Mouse (Mus musculus) forebrain, embryonic 11.5 days (tissue): ENCODE data around the gene Dand5. TPM values are rescaled to one million over a fixed set of nuclear protein-coding genes. Genes with fewer than 3 reads are reported as not detected.
"Not testable (repeated sequence)": the region's sequence is repeated elsewhere in the genome, so short reads cannot be mapped to it uniquely, and the experiment has no call there.

Source experiments
- ATAC-seq: fragments of 200-750 bp; cut with Nextera tagmentation; replicated peaks from 2 replicates; pipeline ENCODE4 v1.8.0; 2017; ENCODE audit warnings: moderate TSS enrichment; ENCODE audit not compliant: low FRiP score
- DNase-seq: peaks from one replicate; pipeline ENCODE4 v3.0.0-alpha.2; 2017; ENCODE audit warnings: low spot score
- H3K27ac ChIP-seq: fragments of 300-500 bp; sonication (generic); 2 replicates; pipeline ENCODE4 v1.5.1; 2014; ENCODE audit warnings: low read depth, low read length
- H3K27me3 ChIP-seq: fragments of 300-500 bp; sonication (generic); 2 replicates; pipeline ENCODE4 v1.6.1; 2014; ENCODE audit warnings: mild to moderate bottlenecking, low read length, mixed read lengths; ENCODE audit not compliant: control insufficient read depth, insufficient read depth
- H3K36me3 ChIP-seq: fragments of 300-500 bp; sonication (generic); 2 replicates; pipeline ENCODE4 v1.6.1; 2014; ENCODE audit warnings: mild to moderate bottlenecking, low read length, moderate library complexity, mixed read lengths; ENCODE audit not compliant: control insufficient read depth, insufficient read depth
- H3K4me1 ChIP-seq: fragments of 300-500 bp; sonication (generic); replicated peaks from 2 replicates; pipeline ENCODE4 v1.6.1; 2014; ENCODE audit warnings: low read length, mixed read lengths; ENCODE audit not compliant: control insufficient read depth, insufficient read depth
- H3K4me2 ChIP-seq: fragments of 300-500 bp; sonication (generic); 2 replicates; pipeline ENCODE4 v1.6.1; 2014; ENCODE audit warnings: low read depth, mild to moderate bottlenecking, low read length, moderate library complexity, mixed read lengths; ENCODE audit not compliant: severe bottlenecking
- H3K4me3 ChIP-seq: fragments of 300-500 bp; sonication (generic); 2 replicates; pipeline ENCODE4 v1.5.1; 2014; ENCODE audit warnings: low read depth, low read length
- H3K9ac ChIP-seq: fragments of 300-500 bp; sonication (generic); 2 replicates; pipeline ENCODE4 v1.6.1; 2014; ENCODE audit warnings: low read length
- H3K9me3 ChIP-seq: fragments of 300-500 bp; sonication (generic); 2 replicates; pipeline ENCODE4 v1.6.1; 2016; ENCODE audit warnings: low read length, mixed read lengths; ENCODE audit not compliant: control insufficient read depth
- WGBS: fragments of 180-500 bp; shearing (Covaris S2); extraction: QIAGEN DNeasy Blood & Tissue Kit; methylation state at CpG from one replicate; pipeline ENCODE4 v1.1.7; 2014; 5-methylcytosine and 5-hydroxymethylcytosine counted together
- polyA plus RNA-seq: library from polyadenylated mRNA; unstranded; fragments of >200 nt; fragmentation: Nextera tagmentation; extraction: Ambion mirVana; gene quantifications from 2 replicates; pipeline ENCODE4 v1.2.1, GENCODE M21; 2014

Gene Dand5
- polyA plus RNA-seq, 1 experiment from 2014 or later = 5.5 TPM

- DNase-seq (no peak), ATAC-seq (no peak)
- H3K27ac ChIP-seq = no peak overlapping the region
- no peak overlapping the region for H3K4me3 ChIP-seq
- H3K4me2 ChIP-seq = no peak overlapping the region
- H3K27me3 ChIP-seq = no peaks in the 10 kb centered on the region
- no peaks in the 10 kb centered on the region for H3K9me3 ChIP-seq
- no peak overlapping the region for H3K9ac ChIP-seq
- peaks cover 10% of the 10 kb centered on the region; the same call in 1 of the 2 replicates for H3K4me1 ChIP-seq
- WGBS = 73% methylated on average over 8 of the region's 8 CpGs
- H3K36me3 ChIP-seq = peaks cover 17% of the 10 kb centered on the region; the same call in 1 of the 2 replicates
These were observed 14.7 kb upstream of the Dand5 start for GRCm38 (mm10) chr8:84837149-84837911.

DNA sequence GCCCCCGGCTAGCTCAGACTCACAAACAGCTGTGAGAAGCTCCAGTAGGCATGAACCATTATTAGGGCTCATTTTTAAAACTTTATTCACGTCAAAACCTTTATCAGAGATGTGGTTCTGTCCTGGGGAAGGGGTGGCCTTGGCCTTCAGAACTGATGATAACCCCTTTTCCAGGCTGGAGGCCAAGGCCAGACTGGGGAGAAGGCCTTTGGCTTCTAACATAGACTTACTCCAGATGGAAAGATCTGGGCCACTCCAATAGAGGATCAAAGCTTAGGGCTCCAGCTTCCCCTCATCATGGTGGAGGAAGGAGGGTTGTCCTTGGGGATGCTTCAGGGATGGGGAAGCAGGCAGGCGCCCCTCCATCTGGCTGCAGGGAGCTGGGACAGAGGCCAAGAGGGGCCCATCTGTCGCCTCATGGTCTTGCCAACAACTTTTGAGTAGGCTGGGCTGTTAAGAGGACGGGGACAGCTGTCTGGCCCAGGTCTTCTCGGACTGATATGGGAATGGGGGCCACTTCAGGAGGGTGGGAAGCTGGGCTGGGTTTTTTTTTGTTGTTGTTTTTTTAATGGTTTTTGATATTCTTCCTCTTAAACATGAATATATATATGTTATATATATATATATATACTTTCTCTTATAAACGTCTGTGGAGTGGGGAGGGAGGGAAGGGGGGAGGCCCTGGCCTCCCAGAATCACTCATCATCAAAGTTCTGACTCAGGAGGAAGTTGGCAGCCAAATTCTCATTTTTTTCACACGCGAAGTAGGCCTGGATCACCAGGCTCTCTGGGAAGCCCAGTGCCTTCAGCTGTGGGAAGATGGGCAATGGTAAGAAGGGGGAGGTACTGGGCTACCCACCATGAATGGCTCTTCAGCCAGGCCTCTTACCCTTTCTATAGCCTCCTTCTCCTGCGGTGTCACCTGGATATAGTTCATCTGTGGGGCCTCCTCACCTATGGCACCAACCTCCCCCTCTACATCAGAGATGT, 12.5 kb upstream of the Dand5 start:
- peaks cover 10% of the 10 kb centered on the region; the same call in 1 of the 2 replicates for H3K4me1 ChIP-seq
- no peaks in the 10 kb centered on the region for H3K27me3 ChIP-seq
- peak overlapping the region; percentile 46; the same call in 1 of the 2 replicates for H3K27ac ChIP-seq
- ATAC-seq (no peak), DNase-seq (no peak)
- H3K9me3 ChIP-seq = no peaks in the 10 kb centered on the region
- whole genome bisulfite sequencing = 86% methylated on average over 10 of the region's 10 CpGs
- H3K4me2 ChIP-seq = no peak overlapping the region
- no peak overlapping the region for H3K9ac ChIP-seq
- no peak overlapping the region for H3K4me3 ChIP-seq
- H3K36me3 ChIP-seq = peaks cover 13% of the 10 kb centered on the region; the same call in 1 of the 2 replicates

- Histone ChIP-seq H3K4me3 (no peak overlapping the region), H3K36me3 (peaks cover 13% of the 10 kb centered on the region; the same call in 1 of the 2 replicates), H3K9me3 (no peaks in the 10 kb centered on the region), H3K9ac (0 out of 2 replicates have a peak overlapping the region, but pooled peaks have one; percentile 3), H3K4me1 (peaks cover 3% of the 10 kb centered on the region; the same call in 1 of the 2 replicates), H3K27ac (peak overlapping the region; percentile 50), H3K4me2 (no peak overlapping the region), H3K27me3 (no peaks in the 10 kb centered on the region)
- ATAC-seq (no peak), DNase-seq (no peak)
- WGBS = 89% methylated on average over 19 of the region's 19 CpGs
These were observed 11.6 kb upstream of the Dand5 start for GRCm38 (mm10) chr8:84834002-84834865.

GRCm38 (mm10) chr8:84832759-84833742, 10.4 kb upstream of the Dand5 start:
- Histone ChIP-seq H3K27ac (peak overlapping the region; percentile 86), H3K4me2 (peak overlapping the region; percentile 61), H3K4me3 (peak overlapping the region; percentile 94), H3K9me3 (no peaks in the 10 kb centered on the region), H3K36me3 (peaks cover 13% of the 10 kb centered on the region; the same call in 1 of the 2 replicates), H3K4me1 (peaks cover 2% of the 10 kb centered on the region; the same call in 1 of the 2 replicates), H3K9ac (peak overlapping the region; percentile 99), H3K27me3 (no peaks in the 10 kb centered on the region)
- ATAC-seq = no peak
- WGBS = 69% methylated on average over 10 of the region's 10 CpGs
- DNase-seq = no peak

DNA sequence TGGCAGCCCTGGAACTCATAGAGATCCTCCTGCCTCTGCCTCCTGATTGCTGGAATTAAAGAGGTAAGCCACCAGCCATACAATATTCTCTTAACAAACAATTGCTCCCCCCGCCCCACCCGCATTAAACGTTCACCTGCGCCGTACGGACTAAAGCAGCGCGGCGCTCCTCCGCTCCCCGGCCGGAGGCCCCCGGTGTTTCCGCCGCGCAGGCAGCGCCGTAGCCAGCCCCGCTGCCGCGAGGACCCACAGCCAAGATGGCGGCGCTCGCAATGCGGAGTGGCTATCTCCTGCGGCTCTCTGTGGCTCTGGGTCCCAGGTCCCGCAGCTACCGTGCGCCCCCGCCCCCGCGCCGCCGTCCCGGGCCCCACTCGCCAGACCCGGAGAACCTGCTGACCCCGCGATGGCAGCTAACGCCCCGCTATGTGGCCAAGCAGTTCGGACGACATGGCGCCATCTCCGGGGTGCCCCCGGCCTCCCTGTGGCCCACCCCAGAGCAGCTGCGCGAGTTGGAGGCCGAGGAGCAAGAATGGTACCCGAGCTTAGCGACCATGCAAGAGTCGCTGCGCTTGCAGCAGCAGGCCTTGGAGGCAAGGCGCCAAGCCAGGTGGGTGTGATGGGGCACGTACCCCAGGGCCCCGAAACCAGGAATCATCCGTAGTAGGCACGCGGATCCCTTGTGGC, 9.6 kb upstream of the Dand5 start:
- Histone ChIP-seq H3K9me3 (no peaks in the 10 kb centered on the region), H3K4me3 (peak overlapping the region; percentile 94), H3K27me3 (no peaks in the 10 kb centered on the region), H3K36me3 (peaks cover 9% of the 10 kb centered on the region; the same call in 1 of the 2 replicates), H3K4me2 (peak overlapping the region; percentile 61), H3K4me1 (peaks cover 2% of the 10 kb centered on the region; the same call in 1 of the 2 replicates), H3K9ac (peak overlapping the region; percentile 99), H3K27ac (peak overlapping the region; percentile 86)
- 1% methylated on average over 59 of the region's 59 CpGs for WGBS
- DNase-seq (peak; percentile 91), ATAC-seq (peak; percentile 80)

DNA sequence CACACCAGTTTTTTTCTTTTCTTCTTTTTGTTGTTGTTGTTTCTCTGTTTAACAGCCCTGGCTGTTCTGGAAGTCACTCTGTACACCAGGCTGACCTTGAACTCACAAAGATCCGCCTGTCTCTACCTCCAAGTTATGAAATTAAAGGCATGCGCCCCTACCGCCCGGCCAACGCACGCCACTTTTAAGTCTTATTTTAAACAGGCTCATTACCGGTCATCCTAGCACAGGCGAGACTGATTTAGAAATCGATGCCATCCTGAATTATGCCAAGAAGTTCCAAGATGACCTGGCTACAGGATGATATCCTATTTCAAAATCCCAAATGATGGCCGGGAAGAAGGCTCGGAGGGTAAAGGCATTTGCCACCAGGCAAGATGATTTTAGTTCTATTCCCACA, 8.9 kb upstream of the Dand5 start, which contains the start of gene Gadd45gip1:
Gadd45gip1 (plus strand) TSS at position 33 of the 400 bp plus-strand sequence.
- 85% methylated on average over 11 of the region's 11 CpGs for WGBS
- H3K4me2 ChIP-seq = peak within 1 kb of the TSS; percentile 61
- H3K27ac ChIP-seq = peak within 1 kb of the TSS; percentile 86
- H3K9me3 ChIP-seq = no peaks in the 10 kb centered on the region
- H3K27me3 ChIP-seq = no peaks in the 10 kb centered on the region
- H3K36me3 ChIP-seq = peaks cover 9% of the 10 kb centered on the region; the same call in 1 of the 2 replicates
- H3K4me3 ChIP-seq = peak within 1 kb of the TSS; percentile 94
- peak within 1 kb of the TSS; percentile 99 for H3K9ac ChIP-seq
- ATAC-seq (no peak), DNase-seq (no peak)
- H3K4me1 ChIP-seq = peaks cover 2% of the 10 kb centered on the region; the same call in 1 of the 2 replicates

DNA sequence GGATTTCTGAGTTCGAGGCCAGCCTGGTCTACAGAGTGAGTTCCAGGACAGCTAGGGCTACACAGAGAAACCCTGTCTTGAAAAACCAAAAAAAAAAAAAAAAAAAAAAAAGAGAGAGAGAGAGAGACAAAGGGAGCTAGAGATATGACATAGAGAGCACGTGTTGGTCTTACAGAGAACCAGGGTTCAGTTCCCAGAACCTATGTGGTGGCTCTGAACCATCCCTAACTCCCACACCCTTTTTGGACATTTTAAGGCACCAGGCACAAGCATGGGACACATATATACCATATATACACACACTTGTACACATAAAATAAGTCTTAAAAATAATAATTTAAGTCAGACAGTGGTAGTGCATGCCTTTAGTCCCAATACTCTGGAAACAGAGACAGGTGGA, 3.9 kb upstream of the Dand5 start:
- H3K27me3 ChIP-seq, H3K9ac ChIP-seq, H3K4me1 ChIP-seq, H3K4me3 ChIP-seq, ATAC-seq, H3K9me3 ChIP-seq, H3K27ac ChIP-seq, H3K4me2 ChIP-seq, H3K36me3 ChIP-seq, DNase-seq: not testable (repeated sequence)
- 95% methylated on average over 2 of the region's 2 CpGs for WGBS
